Mouse (Mus musculus) C2C12 (cell line): ENCODE results near the gene Capn2. TPM values are rescaled to one million over a fixed set of nuclear protein-coding genes. Genes with fewer than 3 reads are reported as not detected.

Experiments used
- H3K27me3 ChIP-seq: one replicate; pipeline ENCODE4 v1.6.1; 2011; ENCODE audit not compliant: control insufficient read depth, insufficient read depth, insufficient read length
- H3K36me3 ChIP-seq: one replicate; pipeline ENCODE4 v1.6.1; 2011; ENCODE audit not compliant: control insufficient read depth, insufficient read depth
- H3K4me3 ChIP-seq: one replicate; pipeline ENCODE4 v1.5.1; 2011; ENCODE audit warnings: mild to moderate bottlenecking, control low read depth; ENCODE audit not compliant: poor library complexity, insufficient read depth, severe bottlenecking
- H3K79me2 ChIP-seq: one replicate; pipeline ENCODE4 v1.6.1; 2011; ENCODE audit not compliant: control insufficient read depth, insufficient read depth
- H3K79me3 ChIP-seq: one replicate; pipeline ENCODE4 v1.6.1; 2011; ENCODE audit warnings: low read depth, control low read depth
- H3ac ChIP-seq: one replicate; pipeline ENCODE3; 2011; ENCODE audit warnings: low read depth; ENCODE audit not compliant: control insufficient read depth, insufficient read length
- CEBPB ChIP-seq: IDR thresholded peaks from one replicate; pipeline ENCODE4 v1.6.1; 2011; ENCODE audit warnings: low read depth, mild to moderate bottlenecking, control low read depth, moderate library complexity
- CTCF ChIP-seq: IDR thresholded peaks from one replicate; pipeline ENCODE4 v1.5.1; 2011; ENCODE audit not compliant: control insufficient read depth, insufficient read depth, insufficient read length
- FOSL1 ChIP-seq: IDR thresholded peaks from one replicate; pipeline ENCODE4 v1.8.0; 2011; ENCODE audit warnings: mild to moderate bottlenecking, low read length; ENCODE audit not compliant: poor library complexity, insufficient read depth, severe bottlenecking
- MAX ChIP-seq: IDR thresholded peaks from one replicate; pipeline ENCODE4 v1.6.1; 2011; ENCODE audit warnings: mild to moderate bottlenecking, control low read depth
- MYOD1 ChIP-seq: IDR thresholded peaks from one replicate; pipeline ENCODE4 v1.6.1; 2011; ENCODE audit warnings: low read depth; ENCODE audit not compliant: control insufficient read depth, insufficient read length
- MYOG ChIP-seq: IDR thresholded peaks from one replicate; pipeline ENCODE4 v1.6.1; 2011; ENCODE audit not compliant: control insufficient read depth, insufficient read length; ENCODE audit errors: extremely low read depth
- USF1 ChIP-seq: IDR thresholded peaks from one replicate; pipeline ENCODE4 v1.6.1; 2011; ENCODE audit warnings: low read depth, mild to moderate bottlenecking, control low read depth, moderate library complexity
- polyA plus RNA-seq: library from polyadenylated mRNA; unstranded; fragments of >200 nt; fragmentation: generic; extraction: Trizol; gene quantifications from one replicate; pipeline ENCODE4 v1.2.1, GENCODE M21; 2012; ENCODE audit warnings: missing spikeins

The Capn2 gene
- polyA plus RNA-seq, 1 experiment, result 171 TPM

DNA sequence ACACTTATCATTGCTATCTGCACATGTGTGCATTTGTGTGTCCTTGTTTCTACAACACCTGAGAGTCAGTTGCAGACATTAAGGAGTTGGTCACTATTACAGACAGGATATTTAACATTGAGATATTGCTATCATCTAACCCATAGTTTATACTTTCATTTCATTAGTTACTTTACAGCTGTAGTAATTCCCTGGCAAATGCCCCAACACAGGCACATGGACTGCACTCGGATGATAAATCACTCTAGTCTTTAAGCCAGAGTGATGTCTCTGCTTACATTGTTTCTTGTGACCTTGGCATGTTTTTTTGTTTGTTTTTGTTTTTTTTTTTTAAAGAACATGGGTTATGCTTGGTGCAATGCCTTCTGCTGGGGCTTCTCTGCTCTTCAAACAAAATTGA is 26.5 kb upstream of the Capn2 start:
- Histone ChIP-seq H3K79me3 (no peaks in the 10 kb centered on the region), H3K4me3 (no peak overlapping the region), H3K36me3 (no peaks in the 10 kb centered on the region), H3K27me3 (no peaks in the 10 kb centered on the region), H3K79me2 (no peaks in the 10 kb centered on the region), H3ac (no peak overlapping the region)
- no peak for TF ChIP-seq MAX
- no peak for TF ChIP-seq FOSL1
- TF ChIP-seq MYOG, result no peak
- no peak for TF ChIP-seq CEBPB
- no peak for TF ChIP-seq MYOD1
- no peak for TF ChIP-seq CTCF
- TF ChIP-seq USF1, result no peak

DNA sequence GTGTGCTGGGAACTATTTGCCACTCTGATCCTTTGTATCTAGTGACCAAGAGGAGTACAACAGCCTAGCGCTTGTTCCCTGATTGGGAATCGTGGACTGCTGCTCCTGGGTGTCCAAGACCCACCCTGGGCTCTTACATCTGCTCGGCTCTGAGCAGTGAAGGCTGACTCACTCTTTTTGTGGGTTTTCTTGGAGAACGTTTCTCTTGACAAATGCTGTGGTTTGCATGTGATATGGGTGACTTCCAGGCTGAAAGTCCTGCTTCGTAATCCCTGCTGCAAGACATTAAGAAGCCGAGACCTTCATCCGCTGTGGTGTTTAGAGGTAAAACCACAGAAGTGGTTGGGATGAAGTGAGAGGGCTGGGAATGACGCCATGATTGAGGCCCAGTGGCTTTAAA is 25.7 kb upstream of the Capn2 start:
- H3K36me3 ChIP-seq, result no peaks in the 10 kb centered on the region
- no peaks in the 10 kb centered on the region for H3K79me3 ChIP-seq
- H3K27me3 ChIP-seq, result no peaks in the 10 kb centered on the region
- H3K4me3 ChIP-seq, result no peak overlapping the region
- no peak for TF ChIP-seq CTCF
- TF ChIP-seq CEBPB, result peak; percentile 60
- TF ChIP-seq MYOD1, result peak; percentile 40
- TF ChIP-seq USF1, result no peak
- TF ChIP-seq MAX, result peak; percentile 38
- TF ChIP-seq MYOG, result no peak
- peak; percentile 58 for TF ChIP-seq FOSL1
- H3ac ChIP-seq, result peak overlapping the region; percentile 8
- no peaks in the 10 kb centered on the region for H3K79me2 ChIP-seq

DNA sequence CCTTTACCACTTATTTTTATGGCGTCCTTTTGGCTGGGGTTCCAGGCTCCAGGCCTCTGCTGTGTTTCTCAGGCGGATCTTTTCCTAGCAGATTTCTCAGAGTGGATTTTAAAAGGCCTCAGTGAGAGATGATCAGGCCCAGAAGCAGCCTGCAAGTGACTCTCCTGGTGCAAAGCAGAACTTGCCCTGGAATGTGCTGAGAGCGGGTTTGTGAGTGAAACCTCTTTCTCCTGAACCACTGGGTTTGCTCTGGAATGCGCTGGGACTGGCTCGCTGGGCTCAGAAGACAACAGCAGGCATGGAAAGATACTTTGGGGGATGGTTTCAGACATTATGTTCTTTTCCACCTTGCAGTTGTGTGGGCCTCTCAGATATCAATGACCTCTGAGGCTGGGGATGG is 24.7 kb upstream of the Capn2 start:
- TF ChIP-seq USF1, result no peak
- no peak for TF ChIP-seq CEBPB
- TF ChIP-seq MYOD1, result no peak
- H3K36me3 ChIP-seq, result no peaks in the 10 kb centered on the region
- H3K79me3 ChIP-seq, result no peaks in the 10 kb centered on the region
- no peak overlapping the region for H3K4me3 ChIP-seq
- no peaks in the 10 kb centered on the region for H3K27me3 ChIP-seq
- no peak overlapping the region for H3ac ChIP-seq
- H3K79me2 ChIP-seq, result no peaks in the 10 kb centered on the region

DNA sequence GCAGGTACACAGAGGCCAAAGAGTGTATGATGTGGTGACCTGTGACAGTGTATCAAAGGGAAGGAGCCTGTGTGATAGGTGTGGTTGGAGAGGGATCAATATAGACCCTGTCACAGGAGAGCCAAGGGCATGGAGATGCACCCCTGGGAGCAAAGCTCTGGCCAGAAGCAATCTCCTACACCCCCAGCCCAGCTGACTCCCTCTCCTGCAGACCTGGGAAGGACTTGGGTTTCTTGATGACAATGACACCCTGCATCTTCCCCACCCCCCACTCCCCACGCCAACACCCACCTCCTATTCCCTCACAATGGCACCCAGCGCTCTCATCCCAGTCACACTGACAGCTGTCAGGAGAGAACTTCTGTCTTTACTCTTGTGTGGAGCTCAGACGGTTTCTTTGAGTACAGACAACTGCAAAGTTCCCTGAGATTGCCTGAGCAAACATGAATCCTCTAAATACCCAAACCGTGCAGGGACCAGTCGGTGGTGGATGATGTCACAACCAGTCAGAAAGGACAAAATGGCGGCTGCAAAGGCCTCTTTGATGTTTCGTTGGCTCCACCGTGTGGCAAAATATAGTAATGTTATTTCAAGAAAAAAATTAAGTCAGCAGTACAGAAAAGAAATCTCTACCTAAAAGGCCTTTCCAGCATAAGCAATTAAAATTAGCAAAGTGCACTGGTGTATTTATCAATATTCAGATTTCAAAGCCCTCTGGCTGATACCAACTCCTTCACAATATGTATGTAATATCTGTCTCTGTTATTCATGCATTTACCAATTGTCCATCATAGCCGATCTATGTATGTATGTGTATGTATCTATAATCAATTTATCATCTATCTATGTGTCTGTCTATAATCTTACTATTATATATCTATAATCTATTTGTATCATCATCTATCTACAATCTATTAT is 21.9 kb upstream of the Capn2 start:
- Histone ChIP-seq H3K27me3 (no peaks in the 10 kb centered on the region), H3K36me3 (no peaks in the 10 kb centered on the region), H3K79me2 (no peaks in the 10 kb centered on the region), H3K79me3 (no peaks in the 10 kb centered on the region), H3ac (peak overlapping the region; percentile 45), H3K4me3 (no peak overlapping the region)
- no peak for TF ChIP-seq MAX
- no peak for TF ChIP-seq USF1
- no peak for TF ChIP-seq MYOG
- TF ChIP-seq CEBPB, result peak; percentile 75
- TF ChIP-seq FOSL1, result no peak
- TF ChIP-seq MYOD1, result no peak
- TF ChIP-seq CTCF, result no peak

DNA sequence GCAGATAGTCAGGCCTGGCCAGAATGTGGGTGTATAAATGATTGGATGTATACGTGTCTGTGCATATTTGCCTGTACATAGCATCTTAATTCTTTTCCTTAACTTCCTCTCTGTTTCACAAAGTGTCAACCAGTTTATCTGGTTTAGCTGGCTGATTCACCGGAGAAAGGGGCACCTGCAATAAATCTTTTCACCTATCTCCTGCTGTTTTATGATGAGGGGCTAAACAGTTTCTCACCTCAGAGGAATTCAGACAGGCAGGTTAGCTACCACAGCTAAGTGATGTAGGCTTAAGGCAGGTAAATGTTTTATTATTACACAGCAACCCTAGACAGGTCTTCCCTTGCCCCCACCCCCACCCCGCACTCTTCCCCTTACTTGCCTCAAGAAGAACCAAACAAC is 17.7 kb upstream of the Capn2 start:
- H3K4me3 ChIP-seq, result no peak overlapping the region
- no peaks in the 10 kb centered on the region for H3K36me3 ChIP-seq
- TF ChIP-seq CTCF (no peak), MAX (no peak), FOSL1 (no peak), CEBPB (no peak), MYOD1 (no peak), MYOG (no peak), USF1 (no peak)
- H3K27me3 ChIP-seq, result no peaks in the 10 kb centered on the region
- H3ac ChIP-seq, result no peak overlapping the region
- H3K79me3 ChIP-seq, result no peaks in the 10 kb centered on the region
- no peaks in the 10 kb centered on the region for H3K79me2 ChIP-seq

DNA sequence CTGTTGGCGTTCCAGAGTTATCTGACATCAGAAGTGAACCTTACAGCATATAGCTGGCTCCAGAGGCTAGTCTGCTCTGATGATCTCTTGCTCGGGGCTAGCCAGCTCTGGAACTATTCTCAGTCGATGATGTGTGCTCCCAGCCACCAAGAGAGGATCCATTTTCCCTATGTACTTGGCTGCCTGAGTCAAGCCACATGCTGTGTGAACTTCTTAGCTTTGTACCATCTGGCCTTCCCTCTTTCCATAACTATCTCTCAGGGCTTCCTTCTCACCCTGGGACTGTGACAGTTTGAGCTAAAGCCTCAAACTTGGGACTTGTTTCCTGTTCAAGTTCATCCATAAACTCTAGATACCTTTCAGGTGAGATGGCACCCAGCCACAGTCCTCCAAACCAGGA is 16.2 kb upstream of the Capn2 start:
- H3ac ChIP-seq, result no peak overlapping the region
- H3K27me3 ChIP-seq, result no peaks in the 10 kb centered on the region
- no peaks in the 10 kb centered on the region for H3K36me3 ChIP-seq
- H3K79me2 ChIP-seq, result no peaks in the 10 kb centered on the region
- no peak overlapping the region for H3K4me3 ChIP-seq
- no peak for TF ChIP-seq CTCF
- no peak for TF ChIP-seq MYOD1
- TF ChIP-seq MAX, result no peak
- no peak for TF ChIP-seq MYOG
- H3K79me3 ChIP-seq, result no peaks in the 10 kb centered on the region
